Mouse (Mus musculus) MEL (cell line): Measurements from ENCODE around the gene Ppbp.

Source experiments
- CHD2 ChIP-seq: IDR thresholded peaks from 2 replicates; pipeline ENCODE4 v1.6.1; 2011; ENCODE audit warnings: low read length, improper control_type of control experiment
- CTCF ChIP-seq, 3 experiments: IDR thresholded peaks in 2 of 3; conservative IDR thresholded peaks in 1 of 3; 2 replicates each; pipeline ENCODE4 v1.5.1; 2011 to 2012; ENCODE audit warnings: low read length in 3 of 3, low read depth in 2 of 3, mild to moderate bottlenecking in 2 of 3, improper control_type of control experiment in 1 of 3, inconsistent platforms in 1 of 3, mixed read lengths in 1 of 3, moderate library complexity in 1 of 3; ENCODE audit not compliant: control insufficient read depth in 1 of 3, insufficient read depth in 1 of 3, poor library complexity in 1 of 3, severe bottlenecking in 1 of 3
- ELF1 ChIP-seq: IDR thresholded peaks from 2 replicates; pipeline ENCODE4 v1.6.1; 2014; ENCODE audit warnings: low read depth, mild to moderate bottlenecking, inconsistent platforms, low read length, improper control_type of control experiment, moderate library complexity
- NRF1 ChIP-seq: IDR thresholded peaks from 2 replicates; pipeline ENCODE4 v1.6.1; 2014; ENCODE audit warnings: low read depth, mild to moderate bottlenecking, inconsistent platforms, low read length, improper control_type of control experiment, moderate library complexity; ENCODE audit not compliant: poor library complexity, insufficient read depth, severe bottlenecking
- POLR2A ChIP-seq, 2 experiments: IDR thresholded peaks; 2 replicates each; pipeline ENCODE4 v1.6.1; 2011 to 2012; ENCODE audit warnings: low read length in 2 of 2, mild to moderate bottlenecking in 2 of 2, control low read depth in 1 of 2, improper control_type of control experiment in 1 of 2, low read depth in 1 of 2, moderate library complexity in 1 of 2; ENCODE audit not compliant: control insufficient read depth in 1 of 2, insufficient read depth in 1 of 2, poor library complexity in 1 of 2
- USF1 ChIP-seq: IDR thresholded peaks from 2 replicates; pipeline ENCODE4 v1.6.1; 2014; ENCODE audit warnings: low read depth, mild to moderate bottlenecking, inconsistent platforms, low read length, improper control_type of control experiment, moderate library complexity

DNA sequence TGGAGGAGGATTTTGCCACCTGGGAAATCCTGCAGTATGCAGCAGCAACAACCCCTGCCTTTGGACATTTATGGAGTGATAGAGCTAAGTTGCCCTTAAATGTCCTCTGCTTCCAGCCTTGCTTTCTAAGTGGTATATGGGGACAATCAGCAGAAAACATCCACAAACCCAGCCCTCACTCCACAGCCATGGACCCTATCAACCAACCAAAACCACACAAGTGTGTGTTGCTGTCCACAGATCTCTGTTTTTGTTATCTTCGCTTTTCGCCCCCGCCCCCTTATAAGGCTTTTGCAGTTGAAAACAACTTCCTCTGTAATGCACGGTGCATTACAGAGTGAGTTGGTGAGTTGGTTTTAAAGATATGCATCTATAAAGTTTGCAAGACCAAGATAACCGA lies 7.2 kb downstream of the Ppbp start:
- TF ChIP-seq POLR2A (IDR thresholded peaks at IDR 0.05; ENCODE audit: control insufficient read depth in 1 of 2, insufficient read depth in 1 of 2, low read depth in 1 of 2, low read length in 2 of 2, poor library complexity in 1 of 2) (no peak), CTCF (IDR thresholded peaks at IDR 0.05 in 2 of 3, conservative IDR thresholded peaks at IDR 0.05 in 1 of 3; ENCODE audit: control insufficient read depth in 1 of 3, insufficient read depth in 1 of 3, low read depth in 2 of 3, low read length in 3 of 3, poor library complexity in 1 of 3, severe bottlenecking in 1 of 3) (no peak), USF1 (no peak), ELF1 (0 out of 2 replicates have a peak, but pooled peaks have one; percentile 36), NRF1 (no peak), CHD2 (0 out of 2 replicates have a peak, but pooled peaks have one; percentile 12)
